ENCODE assay signal across 8 mouse cellular contexts in genomic region chr19:21713260-21714031, GRCm38 (mm10).
A peak's percentile ranks its signal among the peaks of the same experiment; 100 is the strongest.
DNase-seq lines count a peak whose midpoint lies in the region; ATAC-seq and TF ChIP-seq lines count a peak whose summit lies in the region.

No protein-coding gene starts in this region.

- H3K27me3 ChIP-seq in liver, embryonic 14.5 days (ENCODE audit: control insufficient read depth, insufficient read depth, low read length) = no peaks in the 10 kb centered on the region
- H3K27me3 ChIP-seq in small intestine, adult 2 months (ENCODE audit: control insufficient read depth, insufficient read depth, low read length) = no peaks in the 10 kb centered on the region

- no peak overlapping the region for H3K9ac ChIP-seq in liver, embryonic 14.5 days (replicated peaks)

- no peak overlapping the region for H3K4me3 ChIP-seq in liver, embryonic 14.5 days (ENCODE audit: insufficient read depth in 1 of 2, low read depth in 2 of 2, low read length in 2 of 2)
- peak overlapping the region; percentile 45 for H3K4me3 ChIP-seq in small intestine, adult 2 months (ENCODE audit: low read depth, low read length)

- no peak for TF ChIP-seq EP300 in liver, embryonic 14.5 days (IDR thresholded peaks at IDR 0.05; ENCODE audit: low read depth)

- no peak overlapping the region for H3K27ac ChIP-seq in liver, embryonic 14.5 days
- H3K27ac ChIP-seq in small intestine, adult 2 months (ENCODE audit: insufficient read depth, low read depth, low read length) = peak overlapping the region; percentile 78

- DNase-seq in adrenal gland, adult (ENCODE audit: inconsistent age in 2 of 2, low spot score in 1 of 2) = peak; percentile 38 to 74
- no peak for DNase-seq in adrenal gland, adult 18-20 months (ENCODE audit: low spot score in 2 of 2)
- DNase-seq in right cerebral cortex, postnatal 25 days = peak; percentile 14
- DNase-seq in right cerebral cortex, postnatal 4 days = no peak
- DNase-seq in gastrocnemius, adult 8-10 months (ENCODE audit: low spot score in 2 of 2) = peak; percentile 9 to 10
- peak in 1 of 3 experiments; percentile 26 for DNase-seq in liver, embryonic 14.5 days (ENCODE audit: low read depth in 3 of 3, low spot score in 3 of 3)
- DNase-seq in layer of hippocampus, postnatal 10 days (ENCODE audit: low spot score in 2 of 2) = no peak

- peak overlapping the region; percentile 11; the same call in 1 of the 2 replicates for H3K4me2 ChIP-seq in liver, embryonic 14.5 days (ENCODE audit: low read depth)

- TF ChIP-seq POLR2A in small intestine, adult 2 months (IDR thresholded peaks at IDR 0.05; ENCODE audit: low read depth, low read length) = no peak

- H3K36me3 ChIP-seq in liver, embryonic 14.5 days (replicated peaks; ENCODE audit: control insufficient read depth, insufficient read depth, low read depth) = no peaks in the 10 kb centered on the region
- no peaks in the 10 kb centered on the region for H3K36me3 ChIP-seq in small intestine, adult 2 months (ENCODE audit: control insufficient read depth, insufficient read depth, low read length)

- H3K9me3 ChIP-seq in liver, embryonic 14.5 days (ENCODE audit: control insufficient read depth, low read length) = no peaks in the 10 kb centered on the region

- 39% methylated on average over 3 of the region's 3 CpGs for WGBS in liver, embryonic 14.5 days (ENCODE audit: insufficient replicate concordance)
- 51% methylated on average over 3 of the region's 3 CpGs for WGBS in small intestine, adult 2 months

- TF ChIP-seq CTCF in liver, embryonic 14.5 days (IDR thresholded peaks at IDR 0.05; ENCODE audit: low read depth) = no peak
- no peak for TF ChIP-seq CTCF in small intestine, adult 2 months (IDR thresholded peaks at IDR 0.05; ENCODE audit: extremely low read depth, insufficient read length, insufficient replicate concordance, low read depth, low read length)

- no peak for ATAC-seq in liver, embryonic 14.5 days (ENCODE audit: insufficient read depth)

- H3K4me1 ChIP-seq in liver, embryonic 14.5 days (replicated peaks; ENCODE audit: control insufficient read depth in 2 of 2, insufficient read depth in 2 of 2, low read length in 1 of 2) = 0 out of 4 replicates have a peak, but pooled peaks cover 0 to 2% of the 10 kb centered on the region in 2 experiments
- no peaks in the 10 kb centered on the region; the same call in 1 of the 2 replicates for H3K4me1 ChIP-seq in small intestine, adult 2 months (ENCODE audit: control insufficient read depth, insufficient read depth, insufficient read length, low read length)

Comparison
In these comparisons a context has a peak if more than half of its experiments do, and no peak if none do; other contexts are left out.
1. DNase-seq: peak in adrenal gland, adult (2 of 2), right cerebral cortex, postnatal 25 days (single experiment) and gastrocnemius, adult 8-10 months (2 of 2); none in adrenal gland, adult 18-20 months (0 of 2), right cerebral cortex, postnatal 4 days (single experiment) and layer of hippocampus, postnatal 10 days (0 of 2).